Mouse (Mus musculus) embryonic facial prominence, embryonic 10.5 days (tissue): ENCODE measurements at regions not wholly inside any gene's neighbourhood (a gene's known extent, or its start where the extent isn't known, plus 50 kb on each side); places are given as distances from the start of the nearest gene placed in this dataset.

Source experiments
- DNase-seq: peaks from one replicate; pipeline ENCODE4 v3.0.0-alpha.2; 2017; ENCODE audit warnings: low spot score
- H3K27ac ChIP-seq: fragments of 300-500 bp; sonication (generic); replicated peaks from 2 replicates; pipeline ENCODE4 v1.5.1; 2016; ENCODE audit warnings: mild to moderate bottlenecking
- H3K27me3 ChIP-seq: fragments of 300-500 bp; sonication (generic); replicated peaks from 2 replicates; pipeline ENCODE4 v1.6.1; 2016; ENCODE audit warnings: low read depth, mild to moderate bottlenecking; ENCODE audit not compliant: poor library complexity, severe bottlenecking
- H3K36me3 ChIP-seq: fragments of 300-500 bp; sonication (generic); replicated peaks from 2 replicates; pipeline ENCODE4 v1.6.1; 2016; ENCODE audit warnings: mild to moderate bottlenecking, moderate library complexity
- H3K4me1 ChIP-seq: fragments of 300-500 bp; sonication (generic); 2 replicates; pipeline ENCODE4 v1.6.1; 2016
- H3K4me3 ChIP-seq: fragments of 300-500 bp; sonication (generic); 2 replicates; pipeline ENCODE4 v1.5.1; 2016; ENCODE audit warnings: mild to moderate bottlenecking, moderate library complexity
- H3K9me3 ChIP-seq: fragments of 300-500 bp; sonication (generic); 2 replicates; pipeline ENCODE4 v1.6.1; 2016; ENCODE audit warnings: mild to moderate bottlenecking
- whole genome bisulfite sequencing: fragments of 180-500 bp; shearing (Covaris S2); methylation state at CpG from one replicate; pipeline ENCODE4 v1.1.7; 2016; 5-methylcytosine and 5-hydroxymethylcytosine counted together

GRCm38 (mm10) chr3:50583475-50583874 lies 140.1 kb upstream of the Slc7a11 start:
- 84% methylated on average over 6 of the region's 6 CpGs for whole genome bisulfite sequencing
- H3K27ac ChIP-seq, result no peak overlapping the region
- H3K4me1 ChIP-seq, result no peaks in the 10 kb centered on the region

GRCm38 (mm10) chr3:50574388-50574787 lies 131.0 kb upstream of the Slc7a11 start:
- no peak for DNase-seq
- 96% methylated on average over 9 of the region's 9 CpGs for WGBS
- H3K27me3 ChIP-seq, result no peaks in the 10 kb centered on the region

More at GRCm38 (mm10) chr3:50583475-50583874, 140.1 kb upstream of the Slc7a11 start:
- no peaks in the 10 kb centered on the region for H3K9me3 ChIP-seq
- DNase-seq, result no peak
- no peaks in the 10 kb centered on the region for H3K27me3 ChIP-seq
- no peaks in the 10 kb centered on the region for H3K36me3 ChIP-seq
- H3K4me3 ChIP-seq, result no peak overlapping the region

GRCm38 (mm10) chr3:50570027-50570426 lies 126.6 kb upstream of the Slc7a11 start:
- H3K27me3 ChIP-seq, result no peaks in the 10 kb centered on the region
- H3K27ac ChIP-seq, result no peak overlapping the region
- DNase-seq, result no peak
- H3K4me1 ChIP-seq, result no peaks in the 10 kb centered on the region; the same call in 1 of the 2 replicates
- H3K4me3 ChIP-seq, result no peak overlapping the region
- no peaks in the 10 kb centered on the region for H3K9me3 ChIP-seq
- no peaks in the 10 kb centered on the region for H3K36me3 ChIP-seq

More at GRCm38 (mm10) chr3:50574388-50574787, 131.0 kb upstream of the Slc7a11 start:
- Histone ChIP-seq H3K9me3 (no peaks in the 10 kb centered on the region), H3K27ac (no peak overlapping the region), H3K4me1 (no peaks in the 10 kb centered on the region), H3K4me3 (no peak overlapping the region), H3K36me3 (no peaks in the 10 kb centered on the region)

GRCm38 (mm10) chr3:50569565-50569964 lies 126.2 kb upstream of the Slc7a11 start:
- no peaks in the 10 kb centered on the region for H3K9me3 ChIP-seq
- H3K4me1 ChIP-seq, result no peaks in the 10 kb centered on the region; the same call in 1 of the 2 replicates
- no peaks in the 10 kb centered on the region for H3K36me3 ChIP-seq
- no peak overlapping the region for H3K4me3 ChIP-seq
- WGBS, result 96% methylated on average over 10 of the region's 10 CpGs
- H3K27me3 ChIP-seq, result no peaks in the 10 kb centered on the region
- H3K27ac ChIP-seq, result no peak overlapping the region
- DNase-seq, result no peak

- Histone ChIP-seq H3K4me3 (no peak overlapping the region), H3K27ac (no peak overlapping the region), H3K4me1 (peaks cover 15% of the 10 kb centered on the region), H3K36me3 (no peaks in the 10 kb centered on the region), H3K9me3 (no peaks in the 10 kb centered on the region), H3K27me3 (no peaks in the 10 kb centered on the region)
- 50% methylated on average over 1 of the region's 1 CpGs for WGBS
- DNase-seq, result no peak
These were observed 110.7 kb upstream of the Slc7a11 start for GRCm38 (mm10) chr3:50554150-50554549.

GRCm38 (mm10) chr3:50548568-50548967 lies 105.2 kb upstream of the Slc7a11 start:
- H3K4me3 ChIP-seq, result no peak overlapping the region
- 89% methylated on average over 4 of the region's 4 CpGs for WGBS
- H3K36me3 ChIP-seq, result no peaks in the 10 kb centered on the region
- no peak overlapping the region for H3K27ac ChIP-seq
- no peak for DNase-seq
- no peaks in the 10 kb centered on the region for H3K27me3 ChIP-seq
- H3K9me3 ChIP-seq, result no peaks in the 10 kb centered on the region
- peaks cover 15% of the 10 kb centered on the region for H3K4me1 ChIP-seq

- no peak for DNase-seq
- 0 out of 2 replicates have a peak, but pooled peaks cover 3% of the 10 kb centered on the region for H3K4me1 ChIP-seq
- peaks cover 4% of the 10 kb centered on the region; the same call in 1 of the 2 replicates for H3K9me3 ChIP-seq
- no peak overlapping the region for H3K4me3 ChIP-seq
- H3K27ac ChIP-seq, result no peak overlapping the region
- 41% methylated on average over 2 of the region's 2 CpGs for WGBS
- no peaks in the 10 kb centered on the region for H3K36me3 ChIP-seq
- H3K27me3 ChIP-seq, result no peaks in the 10 kb centered on the region
These were observed 87.2 kb upstream of the Slc7a11 start for GRCm38 (mm10) chr3:50530654-50531053.

GRCm38 (mm10) chr3:50524006-50524405 lies 80.6 kb upstream of the Slc7a11 start:
- Histone ChIP-seq H3K27ac (no peak overlapping the region), H3K27me3 (no peaks in the 10 kb centered on the region), H3K9me3 (no peaks in the 10 kb centered on the region), H3K4me3 (no peak overlapping the region), H3K36me3 (no peaks in the 10 kb centered on the region), H3K4me1 (no peaks in the 10 kb centered on the region)
- DNase-seq, result no peak
- WGBS, result 93% methylated on average over 1 of the region's 1 CpGs

- H3K4me3 ChIP-seq, result no peak overlapping the region
- WGBS, result 86% methylated on average over 2 of the region's 2 CpGs
- no peaks in the 10 kb centered on the region for H3K27me3 ChIP-seq
- H3K27ac ChIP-seq, result no peak overlapping the region
- H3K9me3 ChIP-seq, result no peaks in the 10 kb centered on the region
- H3K36me3 ChIP-seq, result no peaks in the 10 kb centered on the region
- 0 out of 2 replicates have a peak, but pooled peaks cover under 1% of the 10 kb centered on the region for H3K4me1 ChIP-seq
- DNase-seq, result no peak
These were observed 63.8 kb upstream of the Slc7a11 start for GRCm38 (mm10) chr3:50507211-50507610.
